Mouse (Mus musculus) forebrain, postnatal 0 days (tissue): ENCODE data around the gene Vax2. TPM values are rescaled to one million over a fixed set of nuclear protein-coding genes. Genes with fewer than 3 reads are reported as not detected.

Experiments used
- ATAC-seq: fragments of 200-750 bp; cut with Nextera tagmentation; 2 replicates; pipeline ENCODE4 v1.8.0; 2017; ENCODE audit warnings: mild to moderate bottlenecking, moderate library complexity
- DNase-seq: peaks from one replicate; pipeline ENCODE4 v3.0.0-alpha.2; 2015
- H3K27ac ChIP-seq: fragments of 300-500 bp; sonication (generic); 2 replicates; pipeline ENCODE4 v1.5.1; 2014; ENCODE audit warnings: low read depth, mild to moderate bottlenecking, antibody characterized with exemption, low read length, moderate library complexity, mixed read lengths
- H3K27me3 ChIP-seq: fragments of 300-500 bp; sonication (generic); 2 replicates; pipeline ENCODE4 v1.6.1; 2014; ENCODE audit warnings: mild to moderate bottlenecking, low read length, mixed read lengths; ENCODE audit not compliant: insufficient read depth
- H3K36me3 ChIP-seq: fragments of 300-500 bp; sonication (generic); 2 replicates; pipeline ENCODE4 v1.6.1; 2014; ENCODE audit warnings: mild to moderate bottlenecking, moderate library complexity; ENCODE audit not compliant: insufficient read depth
- H3K4me1 ChIP-seq: fragments of 300-500 bp; sonication (generic); 2 replicates; pipeline ENCODE4 v1.6.1; 2014; ENCODE audit warnings: antibody characterized with exemption; ENCODE audit not compliant: insufficient read depth
- H3K4me2 ChIP-seq: fragments of 300-500 bp; sonication (generic); 2 replicates; pipeline ENCODE4 v1.6.1; 2014; ENCODE audit warnings: low read depth, mild to moderate bottlenecking, moderate library complexity
- H3K4me3 ChIP-seq: fragments of 300-500 bp; sonication (generic); 2 replicates; pipeline ENCODE4 v1.5.1; 2014; ENCODE audit warnings: low read depth, low read length, mixed read lengths
- H3K9ac ChIP-seq: fragments of 300-500 bp; sonication (generic); 2 replicates; pipeline ENCODE4 v1.6.1; 2014; ENCODE audit warnings: mild to moderate bottlenecking
- H3K9me3 ChIP-seq: fragments of 300-500 bp; sonication (generic); 2 replicates; pipeline ENCODE4 v1.6.1; 2016; ENCODE audit warnings: low read length
- CTCF ChIP-seq: sonication (generic); IDR thresholded peaks from 2 replicates; pipeline ENCODE4 v1.5.1; 2016; ENCODE audit warnings: antibody characterized with exemption, control low read depth, low read depth
- WGBS: fragments of 180-500 bp; shearing (Covaris S2); extraction: QIAGEN DNeasy Blood & Tissue Kit; methylation state at CpG from one replicate; pipeline ENCODE4 v1.1.7; 2014; 5-methylcytosine and 5-hydroxymethylcytosine counted together
- polyA plus RNA-seq: library from polyadenylated mRNA; unstranded; fragments of >200 nt; fragmentation: Nextera tagmentation; extraction: Ambion mirVana; gene quantifications from 2 replicates; pipeline ENCODE4 v1.2.1, GENCODE M21; 2015
- total RNA-seq: library from RNA; depleted of rRNA; stranded (reverse); fragments of >200 nt; gene quantifications from 2 replicates; pipeline ENCODE4 v1.2.3, GENCODE M21; 2014

Gene Vax2
- total and polyA plus RNA-seq, 2 experiments from 2014 or later: not detected

GRCm38 (mm10) chr6:83692962-83693361 is 18.1 kb upstream of the Vax2 start:
- ATAC-seq: no peak
- Histone ChIP-seq H3K9ac (no peak overlapping the region), H3K4me1 (no peaks in the 10 kb centered on the region), H3K36me3 (no peaks in the 10 kb centered on the region), H3K27ac (no peak overlapping the region), H3K9me3 (no peaks in the 10 kb centered on the region), H3K27me3 (peaks cover 87% of the 10 kb centered on the region), H3K4me2 (no peak overlapping the region), H3K4me3 (no peak overlapping the region)
- 1% methylated on average over 12 of the region's 12 CpGs for WGBS
- TF ChIP-seq CTCF: no peak
- no peak for DNase-seq

- no peak overlapping the region for H3K27ac ChIP-seq
- WGBS: under 1% methylated on average over 9 of the region's 9 CpGs
- H3K4me1 ChIP-seq: no peaks in the 10 kb centered on the region
- no peak overlapping the region for H3K4me2 ChIP-seq
- DNase-seq (peak; percentile 80), ATAC-seq (no peak)
- peaks cover 87% of the 10 kb centered on the region for H3K27me3 ChIP-seq
- H3K36me3 ChIP-seq: no peaks in the 10 kb centered on the region
- H3K9me3 ChIP-seq: no peaks in the 10 kb centered on the region
- peak; percentile 73 for TF ChIP-seq CTCF
- H3K4me3 ChIP-seq: no peak overlapping the region
- H3K9ac ChIP-seq: no peak overlapping the region
Measured at GRCm38 (mm10) chr6:83693835-83694234, 17.2 kb upstream of the Vax2 start.

GRCm38 (mm10) chr6:83695731-83696130 is 15.3 kb upstream of the Vax2 start:
- Histone ChIP-seq H3K9me3 (no peaks in the 10 kb centered on the region), H3K4me1 (no peaks in the 10 kb centered on the region), H3K4me2 (no peak overlapping the region), H3K27me3 (peaks cover 96% of the 10 kb centered on the region), H3K36me3 (no peaks in the 10 kb centered on the region), H3K9ac (no peak overlapping the region), H3K27ac (no peak overlapping the region), H3K4me3 (no peak overlapping the region)
- DNase-seq (no peak), ATAC-seq (no peak)
- TF ChIP-seq CTCF: peak; percentile 28; the same call in 1 of the 2 replicates
- WGBS: 8% methylated on average over 3 of the region's 3 CpGs

GRCm38 (mm10) chr6:83696684-83697083 is 14.4 kb upstream of the Vax2 start:
- no peak for ATAC-seq
- Histone ChIP-seq H3K27ac (no peak overlapping the region), H3K9ac (no peak overlapping the region), H3K4me3 (no peak overlapping the region), H3K4me1 (no peaks in the 10 kb centered on the region), H3K27me3 (peaks cover 95% of the 10 kb centered on the region), H3K4me2 (no peak overlapping the region), H3K9me3 (no peaks in the 10 kb centered on the region), H3K36me3 (no peaks in the 10 kb centered on the region)
- no peak for DNase-seq
- WGBS: 2% methylated on average over 7 of the region's 7 CpGs
- no peak for TF ChIP-seq CTCF

GRCm38 (mm10) chr6:83697932-83698331 is 13.1 kb upstream of the Vax2 start:
- Histone ChIP-seq H3K9me3 (no peaks in the 10 kb centered on the region), H3K4me1 (no peaks in the 10 kb centered on the region), H3K4me3 (no peak overlapping the region), H3K9ac (no peak overlapping the region), H3K36me3 (no peaks in the 10 kb centered on the region), H3K27me3 (peaks cover 91% of the 10 kb centered on the region), H3K27ac (no peak overlapping the region), H3K4me2 (no peak overlapping the region)
- under 1% methylated on average over 8 of the region's 8 CpGs for WGBS
- ATAC-seq (no peak), DNase-seq (no peak)
- TF ChIP-seq CTCF: no peak

- no peak for DNase-seq
- H3K4me1 ChIP-seq: no peaks in the 10 kb centered on the region
- no peak overlapping the region for H3K27ac ChIP-seq
- TF ChIP-seq CTCF: no peak
- no peak overlapping the region for H3K9ac ChIP-seq
- no peaks in the 10 kb centered on the region for H3K36me3 ChIP-seq
- no peak overlapping the region for H3K4me3 ChIP-seq
- H3K27me3 ChIP-seq: peaks cover 90% of the 10 kb centered on the region
- no peak for ATAC-seq
- H3K9me3 ChIP-seq: no peaks in the 10 kb centered on the region
- WGBS: 9% methylated on average over 5 of the region's 5 CpGs
- no peak overlapping the region for H3K4me2 ChIP-seq
Measured at GRCm38 (mm10) chr6:83699971-83700370, 11.1 kb upstream of the Vax2 start.

- WGBS: under 1% methylated on average over 11 of the region's 11 CpGs
- no peak overlapping the region for H3K27ac ChIP-seq
- H3K36me3 ChIP-seq: no peaks in the 10 kb centered on the region
- no peaks in the 10 kb centered on the region for H3K9me3 ChIP-seq
- H3K4me3 ChIP-seq: no peak overlapping the region
- no peak for ATAC-seq
- no peak for TF ChIP-seq CTCF
- H3K9ac ChIP-seq: no peak overlapping the region
- H3K27me3 ChIP-seq: peaks cover 89% of the 10 kb centered on the region
- no peak for DNase-seq
- no peak overlapping the region for H3K4me2 ChIP-seq
- H3K4me1 ChIP-seq: no peaks in the 10 kb centered on the region
Measured at GRCm38 (mm10) chr6:83701001-83701400, 10.1 kb upstream of the Vax2 start.
